Mouse (Mus musculus): ENCODE data around the gene Klhdc10. TPM values are rescaled to one million over a fixed set of nuclear protein-coding genes. Genes with fewer than 3 reads are reported as not detected.

Klhdc10 gene
- polyA plus RNA-seq, 1 experiment from 2014 or later: 38.0 TPM

DNA sequence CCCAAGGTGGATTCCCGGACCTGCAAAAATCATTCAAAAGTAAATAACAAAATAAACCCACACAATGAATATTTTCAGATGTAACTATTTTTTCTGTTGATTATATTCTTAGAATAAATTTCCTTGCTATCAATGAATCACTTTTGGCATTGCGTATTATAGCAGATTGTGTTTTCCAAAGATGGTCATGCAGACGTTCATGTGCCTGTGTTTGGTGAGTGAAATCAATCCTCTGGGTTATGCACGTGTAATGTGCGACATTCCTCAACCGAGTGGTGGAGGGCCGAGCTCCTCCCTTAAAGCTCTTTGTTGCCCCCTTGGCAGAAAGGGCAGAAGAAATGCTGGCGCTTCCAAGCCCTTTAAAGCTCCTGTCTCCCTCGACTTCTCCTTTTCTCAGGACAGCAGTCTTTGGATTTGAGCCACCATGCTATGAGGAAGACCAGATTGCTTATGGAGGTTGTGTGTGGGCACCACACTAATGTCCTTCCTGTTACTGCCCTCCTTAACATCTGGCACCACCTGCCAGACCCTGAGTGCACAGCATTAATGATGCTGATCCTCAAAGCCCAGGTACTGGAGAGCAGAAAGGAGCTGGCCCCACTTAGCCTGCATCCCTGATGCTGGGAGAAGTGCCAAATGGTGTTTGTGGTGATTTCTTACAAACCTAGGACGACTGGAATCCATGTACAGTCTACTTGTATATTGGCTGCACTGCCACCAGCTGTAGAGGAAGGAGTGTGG is 74.5 kb downstream of the Klhdc10 start:
- Histone ChIP-seq H3K36me3 (ENCODE audit: control insufficient read depth, insufficient read depth) (no peaks in the 10 kb centered on the region; the same call in 1 of the 2 replicates), H3K4me1 (replicated peaks; ENCODE audit: control insufficient read depth, insufficient read depth, low read length) (peaks cover 2% of the 10 kb centered on the region; the same call in 1 of the 2 replicates), H3K4me2 (ENCODE audit: low read length) (no peak overlapping the region), H3K27ac (ENCODE audit: low read length) (no peak overlapping the region), H3K9me3 (ENCODE audit: control insufficient read depth, low read length) (no peaks in the 10 kb centered on the region), H3K27me3 (replicated peaks; ENCODE audit: control insufficient read depth, insufficient read depth, low read length) (no peaks in the 10 kb centered on the region), H3K9ac (replicated peaks; ENCODE audit: low read depth, low read length) (no peak overlapping the region), H3K4me3 (replicated peaks; ENCODE audit: low read length) (no peak overlapping the region)
- WGBS: 62% methylated on average over 10 of the region's 10 CpGs
- no peak for ATAC-seq

DNA sequence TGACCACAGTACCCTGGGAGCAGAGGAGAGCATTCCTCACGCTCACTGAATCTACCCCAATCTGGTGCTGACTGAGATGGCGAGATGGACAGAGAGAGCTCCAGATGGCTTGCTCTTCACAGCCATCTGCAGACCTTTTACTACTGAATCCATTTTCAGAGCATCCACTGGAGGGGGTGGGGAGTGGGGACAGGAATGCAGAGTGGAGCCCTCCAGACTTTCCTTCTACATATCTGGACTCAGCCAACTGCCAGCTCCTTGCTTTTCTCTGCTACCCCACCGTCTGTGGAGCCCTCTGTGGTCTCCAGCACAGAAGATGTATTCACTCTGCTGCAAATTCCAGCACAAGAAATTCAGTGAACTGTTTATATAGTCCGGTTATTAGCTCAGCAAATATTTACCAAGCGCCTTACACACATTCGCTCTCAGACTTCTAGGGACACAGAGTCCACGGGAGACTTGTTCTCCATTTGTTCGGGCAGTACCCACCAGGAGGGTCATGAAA is 75.6 kb downstream of the Klhdc10 start:
- H3K27ac ChIP-seq (ENCODE audit: low read length): no peak overlapping the region
- H3K4me2 ChIP-seq (ENCODE audit: low read length): no peak overlapping the region
- ATAC-seq: peak; percentile 28; the same call in 1 of the 2 replicates
- H3K9me3 ChIP-seq (ENCODE audit: control insufficient read depth, low read length): no peaks in the 10 kb centered on the region
- H3K36me3 ChIP-seq (ENCODE audit: control insufficient read depth, insufficient read depth): no peaks in the 10 kb centered on the region; the same call in 1 of the 2 replicates
- peaks cover 2% of the 10 kb centered on the region; the same call in 1 of the 2 replicates for H3K4me1 ChIP-seq (replicated peaks; ENCODE audit: control insufficient read depth, insufficient read depth, low read length)
- WGBS: 78% methylated on average over 8 of the region's 8 CpGs
- H3K4me3 ChIP-seq (replicated peaks; ENCODE audit: low read length): no peak overlapping the region
- H3K27me3 ChIP-seq (replicated peaks; ENCODE audit: control insufficient read depth, insufficient read depth, low read length): no peaks in the 10 kb centered on the region
- no peak overlapping the region for H3K9ac ChIP-seq (replicated peaks; ENCODE audit: low read depth, low read length)

DNA sequence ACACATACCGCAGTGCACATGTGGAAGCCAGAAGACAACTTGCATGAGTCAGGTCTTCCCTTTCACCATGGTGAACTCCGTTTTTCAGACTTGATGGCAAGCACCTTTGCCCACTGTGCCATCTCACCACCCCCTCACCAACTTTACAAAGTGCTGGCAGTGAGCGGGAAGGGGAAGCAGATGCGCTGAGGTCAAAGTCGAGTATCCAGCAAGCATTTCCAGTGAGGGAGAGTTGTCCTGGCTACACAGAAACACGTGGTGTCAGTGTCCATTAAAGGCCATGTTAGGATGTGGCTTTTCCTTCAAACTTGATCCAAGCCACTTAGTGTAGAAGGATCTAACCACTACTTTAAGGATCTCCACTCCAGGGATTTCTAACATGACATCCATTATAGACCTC is 76.1 kb downstream of the Klhdc10 start:
- Histone ChIP-seq H3K4me2 (ENCODE audit: low read length) (no peak overlapping the region), H3K36me3 (ENCODE audit: control insufficient read depth, insufficient read depth) (no peaks in the 10 kb centered on the region; the same call in 1 of the 2 replicates), H3K27me3 (replicated peaks; ENCODE audit: control insufficient read depth, insufficient read depth, low read length) (no peaks in the 10 kb centered on the region), H3K4me3 (replicated peaks; ENCODE audit: low read length) (no peak overlapping the region), H3K4me1 (replicated peaks; ENCODE audit: control insufficient read depth, insufficient read depth, low read length) (peaks cover 2% of the 10 kb centered on the region; the same call in 1 of the 2 replicates), H3K9ac (replicated peaks; ENCODE audit: low read depth, low read length) (no peak overlapping the region), H3K27ac (ENCODE audit: low read length) (no peak overlapping the region), H3K9me3 (ENCODE audit: control insufficient read depth, low read length) (no peaks in the 10 kb centered on the region)
- 94% methylated on average over 6 of the region's 6 CpGs for WGBS
- no peak for ATAC-seq

DNA sequence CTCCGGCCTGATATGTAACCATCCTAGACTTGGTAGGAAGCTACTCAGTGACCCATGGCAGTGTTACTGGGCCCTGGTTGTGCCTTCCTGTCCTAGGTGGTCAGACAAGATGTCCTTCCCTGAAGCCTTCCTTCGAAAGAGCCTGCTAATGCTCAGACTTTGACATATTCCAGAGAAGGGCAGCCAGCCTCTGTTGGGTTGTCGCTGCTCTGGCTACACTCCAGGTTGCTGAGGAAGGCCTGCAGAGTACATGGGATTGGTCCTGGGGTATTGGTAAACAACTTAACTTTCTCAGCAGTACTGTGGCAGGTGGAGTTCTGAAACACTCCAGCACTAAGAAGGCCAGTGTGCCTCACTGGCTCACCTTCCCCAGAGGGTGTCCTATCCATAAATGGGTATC is 77.8 kb downstream of the Klhdc10 start:
- H3K4me2 ChIP-seq (ENCODE audit: low read length): no peak overlapping the region
- no peak overlapping the region for H3K27ac ChIP-seq (ENCODE audit: low read length)
- H3K4me3 ChIP-seq (replicated peaks; ENCODE audit: low read length): no peak overlapping the region
- peaks cover 8% of the 10 kb centered on the region; the same call in 1 of the 2 replicates for H3K36me3 ChIP-seq (ENCODE audit: control insufficient read depth, insufficient read depth)
- WGBS: 97% methylated on average over 3 of the region's 3 CpGs
- no peak for ATAC-seq
- H3K9ac ChIP-seq (replicated peaks; ENCODE audit: low read depth, low read length): no peak overlapping the region
- no peaks in the 10 kb centered on the region for H3K27me3 ChIP-seq (replicated peaks; ENCODE audit: control insufficient read depth, insufficient read depth, low read length)
- H3K4me1 ChIP-seq (replicated peaks; ENCODE audit: control insufficient read depth, insufficient read depth, low read length): peaks cover 2% of the 10 kb centered on the region; the same call in 1 of the 2 replicates
- H3K9me3 ChIP-seq (ENCODE audit: control insufficient read depth, low read length): no peaks in the 10 kb centered on the region

DNA sequence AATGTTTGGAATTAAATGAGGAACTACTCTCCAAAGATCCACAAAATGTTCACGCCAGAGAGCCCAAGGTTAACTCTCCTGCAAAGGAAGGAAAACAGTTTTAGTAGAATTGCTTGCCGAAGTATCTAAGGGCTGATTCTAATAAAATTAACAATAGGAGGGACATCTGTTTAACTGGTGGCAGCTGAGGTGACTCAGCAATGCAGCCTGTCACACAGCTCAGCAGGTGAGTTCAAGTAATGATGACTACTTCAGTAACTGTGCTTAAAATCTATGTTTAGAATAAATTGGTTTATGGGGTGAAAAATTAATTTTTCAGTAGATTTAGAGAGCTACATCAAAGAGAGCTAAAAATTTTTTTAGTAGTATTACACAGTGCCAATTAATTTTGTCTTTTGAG is 81.2 kb downstream of the Klhdc10 start:
- H3K9me3 ChIP-seq (ENCODE audit: control insufficient read depth, low read length): no peaks in the 10 kb centered on the region
- H3K27me3 ChIP-seq (replicated peaks; ENCODE audit: control insufficient read depth, insufficient read depth, low read length): no peaks in the 10 kb centered on the region
- H3K9ac ChIP-seq (replicated peaks; ENCODE audit: low read depth, low read length): no peak overlapping the region
- H3K4me1 ChIP-seq (replicated peaks; ENCODE audit: control insufficient read depth, insufficient read depth, low read length): no peaks in the 10 kb centered on the region
- no peak overlapping the region for H3K4me3 ChIP-seq (replicated peaks; ENCODE audit: low read length)
- peaks cover 17% of the 10 kb centered on the region for H3K36me3 ChIP-seq (ENCODE audit: control insufficient read depth, insufficient read depth)
- 91% methylated on average over 2 of the region's 2 CpGs for WGBS
- H3K27ac ChIP-seq (ENCODE audit: low read length): no peak overlapping the region
- no peak for ATAC-seq
- no peak overlapping the region for H3K4me2 ChIP-seq (ENCODE audit: low read length)

DNA sequence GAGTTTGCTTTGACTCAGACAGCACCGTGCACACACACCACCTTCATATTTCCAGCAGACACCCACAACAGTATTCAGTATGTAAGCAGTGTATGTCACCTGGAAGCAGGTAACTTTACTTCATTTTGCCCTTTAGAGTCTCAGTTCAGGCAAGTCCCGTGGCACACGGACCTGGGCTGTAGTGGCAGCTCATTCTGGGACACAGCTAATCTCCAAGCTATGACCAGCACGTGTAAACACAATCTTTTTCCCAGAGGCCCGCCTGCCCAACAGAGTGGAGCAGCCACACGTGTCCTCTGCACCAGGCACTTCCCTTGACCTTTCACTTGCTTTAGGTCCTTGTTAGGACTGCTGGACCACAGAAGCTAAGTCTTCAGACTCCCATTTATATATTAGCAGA is 84.8 kb downstream of the Klhdc10 start:
- Histone ChIP-seq H3K9ac (replicated peaks; ENCODE audit: low read depth, low read length) (no peak overlapping the region), H3K4me1 (replicated peaks; ENCODE audit: control insufficient read depth, insufficient read depth, low read length) (no peaks in the 10 kb centered on the region), H3K27ac (ENCODE audit: low read length) (no peak overlapping the region), H3K4me3 (replicated peaks; ENCODE audit: low read length) (no peak overlapping the region), H3K4me2 (ENCODE audit: low read length) (no peak overlapping the region), H3K9me3 (ENCODE audit: control insufficient read depth, low read length) (no peaks in the 10 kb centered on the region), H3K36me3 (ENCODE audit: control insufficient read depth, insufficient read depth) (peaks cover 21% of the 10 kb centered on the region), H3K27me3 (replicated peaks; ENCODE audit: control insufficient read depth, insufficient read depth, low read length) (no peaks in the 10 kb centered on the region)
- no peak for ATAC-seq
- WGBS: 87% methylated on average over 6 of the region's 6 CpGs

DNA sequence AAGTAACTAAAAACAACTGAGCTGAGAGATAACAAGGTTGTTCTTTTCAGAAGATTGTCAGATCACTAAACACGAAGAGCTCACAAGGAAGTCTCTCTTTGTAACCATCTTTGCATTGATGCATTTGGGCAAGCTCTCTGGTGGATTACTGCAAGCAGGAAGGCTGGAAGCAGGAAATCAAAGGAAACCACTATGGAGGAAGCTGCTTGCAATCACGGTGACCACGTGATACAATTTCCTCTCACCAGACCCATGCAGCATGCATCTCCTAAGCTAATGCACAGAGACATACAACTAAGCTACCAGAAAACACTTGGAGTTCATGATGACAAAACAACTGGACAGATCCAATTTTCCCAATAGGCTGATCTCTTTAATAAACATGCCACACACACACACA is 97.4 kb downstream of the Klhdc10 start:
- 89% methylated on average over 3 of the region's 3 CpGs for WGBS
- no peak overlapping the region for H3K9ac ChIP-seq (replicated peaks; ENCODE audit: low read depth, low read length)

More for the DNA sequence above, 97.4 kb downstream of the Klhdc10 start:
- H3K36me3 ChIP-seq (ENCODE audit: control insufficient read depth, insufficient read depth): peaks cover 4% of the 10 kb centered on the region
- H3K27ac ChIP-seq (ENCODE audit: low read length): no peak overlapping the region
- H3K27me3 ChIP-seq (replicated peaks; ENCODE audit: control insufficient read depth, insufficient read depth, low read length): no peaks in the 10 kb centered on the region
- H3K4me2 ChIP-seq (ENCODE audit: low read length): no peak overlapping the region
- H3K4me3 ChIP-seq (replicated peaks; ENCODE audit: low read length): no peak overlapping the region
- no peak for ATAC-seq
- H3K4me1 ChIP-seq (replicated peaks; ENCODE audit: control insufficient read depth, insufficient read depth, low read length): no peaks in the 10 kb centered on the region
- H3K9me3 ChIP-seq (ENCODE audit: control insufficient read depth, low read length): no peaks in the 10 kb centered on the region

Other genes starting within 250 kb of the Klhdc10 start
- gene Ube2h, start 97.3 kb upstream of the Klhdc10 start, polyA plus RNA-seq (2015; fragmentation: Nextera tagmentation; extraction: Ambion mirVana): 65.9 and 69.4 TPM in 2 replicates
- 72.6 and 79.0 TPM in 2 replicates for gene Zc3hc1, start 10.8 kb upstream of the Klhdc10 start, polyA plus RNA-seq (2015; fragmentation: Nextera tagmentation; extraction: Ambion mirVana)
- 34.4 and 34.8 TPM in 2 replicates for gene Tmem209, start 107.9 kb downstream of the Klhdc10 start, polyA plus RNA-seq (2015; fragmentation: Nextera tagmentation; extraction: Ambion mirVana)
- not detected in 2 replicates for gene Ssmem1, start 108.0 kb downstream of the Klhdc10 start, polyA plus RNA-seq (2015; fragmentation: Nextera tagmentation; extraction: Ambion mirVana)
- gene Cpa2, start 139.7 kb downstream of the Klhdc10 start, polyA plus RNA-seq (2015; fragmentation: Nextera tagmentation; extraction: Ambion mirVana): 2.4 and 5.1 TPM in 2 replicates
- gene Cpa4, start 166.5 kb downstream of the Klhdc10 start, polyA plus RNA-seq (2015; fragmentation: Nextera tagmentation; extraction: Ambion mirVana): 1.0 and 1.6 TPM in 2 replicates
- not detected in 2 replicates for gene Cpa5, start 209.1 kb downstream of the Klhdc10 start, polyA plus RNA-seq (2015; fragmentation: Nextera tagmentation; extraction: Ambion mirVana)
- 0.56 and 0.66 TPM in 2 replicates for gene Cpa1, start 237.3 kb downstream of the Klhdc10 start, polyA plus RNA-seq (2015; fragmentation: Nextera tagmentation; extraction: Ambion mirVana)